Mouse (Mus musculus) forebrain, postnatal 0 days (tissue): Measurements from ENCODE around the gene Wbp4. TPM values are rescaled to one million over a fixed set of nuclear protein-coding genes. Genes with fewer than 3 reads are reported as not detected.
"Not testable (repeated sequence)": the region's sequence is repeated elsewhere in the genome, so short reads cannot be mapped to it uniquely, and the experiment has no call there.

Experiments
- ATAC-seq: fragments of 200-750 bp; cut with Nextera tagmentation; 2 replicates; pipeline ENCODE4 v1.8.0; 2017; ENCODE audit warnings: mild to moderate bottlenecking, moderate library complexity
- DNase-seq: peaks from one replicate; pipeline ENCODE4 v3.0.0-alpha.2; 2015
- H3K27ac ChIP-seq: fragments of 300-500 bp; sonication (generic); 2 replicates; pipeline ENCODE4 v1.5.1; 2014; ENCODE audit warnings: low read depth, mild to moderate bottlenecking, antibody characterized with exemption, low read length, moderate library complexity, mixed read lengths
- H3K27me3 ChIP-seq: fragments of 300-500 bp; sonication (generic); 2 replicates; pipeline ENCODE4 v1.6.1; 2014; ENCODE audit warnings: mild to moderate bottlenecking, low read length, mixed read lengths; ENCODE audit not compliant: insufficient read depth
- H3K36me3 ChIP-seq: fragments of 300-500 bp; sonication (generic); 2 replicates; pipeline ENCODE4 v1.6.1; 2014; ENCODE audit warnings: mild to moderate bottlenecking, moderate library complexity; ENCODE audit not compliant: insufficient read depth
- H3K4me1 ChIP-seq: fragments of 300-500 bp; sonication (generic); 2 replicates; pipeline ENCODE4 v1.6.1; 2014; ENCODE audit warnings: antibody characterized with exemption; ENCODE audit not compliant: insufficient read depth
- H3K4me2 ChIP-seq: fragments of 300-500 bp; sonication (generic); 2 replicates; pipeline ENCODE4 v1.6.1; 2014; ENCODE audit warnings: low read depth, mild to moderate bottlenecking, moderate library complexity
- H3K4me3 ChIP-seq: fragments of 300-500 bp; sonication (generic); 2 replicates; pipeline ENCODE4 v1.5.1; 2014; ENCODE audit warnings: low read depth, low read length, mixed read lengths
- H3K9ac ChIP-seq: fragments of 300-500 bp; sonication (generic); 2 replicates; pipeline ENCODE4 v1.6.1; 2014; ENCODE audit warnings: mild to moderate bottlenecking
- H3K9me3 ChIP-seq: fragments of 300-500 bp; sonication (generic); 2 replicates; pipeline ENCODE4 v1.6.1; 2016; ENCODE audit warnings: low read length
- CTCF ChIP-seq: sonication (generic); IDR thresholded peaks from 2 replicates; pipeline ENCODE4 v1.5.1; 2016; ENCODE audit warnings: antibody characterized with exemption, control low read depth, low read depth
- whole genome bisulfite sequencing: fragments of 180-500 bp; shearing (Covaris S2); extraction: QIAGEN DNeasy Blood & Tissue Kit; methylation state at CpG from one replicate; pipeline ENCODE4 v1.1.7; 2014; 5-methylcytosine and 5-hydroxymethylcytosine counted together
- polyA plus RNA-seq: library from polyadenylated mRNA; unstranded; fragments of >200 nt; fragmentation: Nextera tagmentation; extraction: Ambion mirVana; gene quantifications from 2 replicates; pipeline ENCODE4 v1.2.1, GENCODE M21; 2015
- total RNA-seq: library from RNA; depleted of rRNA; stranded (reverse); fragments of >200 nt; gene quantifications from 2 replicates; pipeline ENCODE4 v1.2.3, GENCODE M21; 2014

Gene Wbp4
- total and polyA plus RNA-seq, 2 experiments from 2014 or later = 44.8 to 50.6 TPM

GRCm38 (mm10) chr14:79445055-79445620 is 36.2 kb downstream of the Wbp4 start:
- no peaks in the 10 kb centered on the region for H3K27me3 ChIP-seq
- H3K9ac ChIP-seq = peak overlapping the region; percentile 34
- no peaks in the 10 kb centered on the region for H3K36me3 ChIP-seq
- H3K9me3 ChIP-seq = no peaks in the 10 kb centered on the region
- H3K27ac ChIP-seq = peak overlapping the region; percentile 85
- peak overlapping the region; percentile 27 for H3K4me3 ChIP-seq
- peak; percentile 85 for DNase-seq
- peak overlapping the region; percentile 53 for H3K4me2 ChIP-seq
- no peak for TF ChIP-seq CTCF
- H3K4me1 ChIP-seq = peaks cover 3% of the 10 kb centered on the region
- WGBS = 5% methylated on average over 16 of the region's 16 CpGs
- ATAC-seq = peak; percentile 94

GRCm38 (mm10) chr14:79444601-79445000 is 36.7 kb downstream of the Wbp4 start:
- Histone ChIP-seq H3K4me3 (peak overlapping the region; percentile 27), H3K9ac (peak overlapping the region; percentile 34), H3K27me3 (no peaks in the 10 kb centered on the region), H3K4me2 (peak overlapping the region; percentile 53), H3K27ac (peak overlapping the region; percentile 85; the same call in 1 of the 2 replicates), H3K4me1 (peaks cover 3% of the 10 kb centered on the region), H3K36me3 (no peaks in the 10 kb centered on the region), H3K9me3 (no peaks in the 10 kb centered on the region)
- DNase-seq (no peak), ATAC-seq (peak; percentile 12; the same call in 1 of the 2 replicates)
- TF ChIP-seq CTCF = no peak
- WGBS = 63% methylated on average over 9 of the region's 9 CpGs

GRCm38 (mm10) chr14:79441441-79441840 is 39.9 kb downstream of the Wbp4 start:
- DNase-seq (no peak), ATAC-seq (no peak)
- H3K27ac ChIP-seq = no peak overlapping the region
- WGBS = 87% methylated on average over 5 of the region's 5 CpGs
- H3K36me3 ChIP-seq = no peaks in the 10 kb centered on the region
- H3K4me2 ChIP-seq = no peak overlapping the region
- TF ChIP-seq CTCF = no peak
- H3K9ac ChIP-seq = no peak overlapping the region
- no peak overlapping the region for H3K4me3 ChIP-seq
- H3K27me3 ChIP-seq = no peaks in the 10 kb centered on the region
- peaks cover 3% of the 10 kb centered on the region for H3K4me1 ChIP-seq
- H3K9me3 ChIP-seq = no peaks in the 10 kb centered on the region

- H3K4me1 ChIP-seq = peaks cover 3% of the 10 kb centered on the region
- no peak overlapping the region for H3K9ac ChIP-seq
- no peak overlapping the region for H3K4me2 ChIP-seq
- no peaks in the 10 kb centered on the region for H3K36me3 ChIP-seq
- DNase-seq (no peak), ATAC-seq (no peak)
- H3K4me3 ChIP-seq = no peak overlapping the region
- 88% methylated on average over 2 of the region's 2 CpGs for WGBS
- no peak overlapping the region for H3K27ac ChIP-seq
- no peaks in the 10 kb centered on the region for H3K9me3 ChIP-seq
- no peak for TF ChIP-seq CTCF
- no peaks in the 10 kb centered on the region for H3K27me3 ChIP-seq
Measured at GRCm38 (mm10) chr14:79440655-79441054, 40.7 kb downstream of the Wbp4 start.

GRCm38 (mm10) chr14:79434068-79434467 is 47.3 kb downstream of the Wbp4 start:
- Histone ChIP-seq H3K4me3 (no peak overlapping the region), H3K36me3 (no peaks in the 10 kb centered on the region), H3K27ac (no peak overlapping the region), H3K27me3 (no peaks in the 10 kb centered on the region), H3K4me1 (no peaks in the 10 kb centered on the region), H3K9ac (no peak overlapping the region), H3K9me3 (no peaks in the 10 kb centered on the region), H3K4me2 (no peak overlapping the region)
- 90% methylated on average over 1 of the region's 1 CpGs for WGBS
- ATAC-seq (no peak), DNase-seq (no peak)
- no peak for TF ChIP-seq CTCF

- DNase-seq, H3K36me3 ChIP-seq, H3K27me3 ChIP-seq, H3K4me1 ChIP-seq, H3K9me3 ChIP-seq: not testable (repeated sequence)
- peak; percentile 58 for ATAC-seq
- H3K4me2 ChIP-seq = peak overlapping the region; percentile 48
- 68% methylated on average over 4 of the region's 59 CpGs for WGBS
- peak overlapping the region; percentile 83 for H3K27ac ChIP-seq
- H3K9ac ChIP-seq = peak overlapping the region; percentile 74
- peak overlapping the region; percentile 54 for H3K4me3 ChIP-seq
Measured at GRCm38 (mm10) chr14:79426730-79427365, 54.5 kb downstream of the Wbp4 start.

GRCm38 (mm10) chr14:79425979-79426729 is 55.2 kb downstream of the Wbp4 start, which contains the start of gene Kbtbd7:
TSS of gene Kbtbd7 (plus strand) at chr14:79426511.
- TF ChIP-seq CTCF = no peak

More at GRCm38 (mm10) chr14:79425979-79426729, 55.2 kb downstream of the Wbp4 start, which contains the start of gene Kbtbd7:
- peak; percentile 95 for DNase-seq
- Histone ChIP-seq H3K4me1 (no peaks in the 10 kb centered on the region), H3K36me3 (0 out of 2 replicates have a peak, but pooled peaks cover under 1% of the 10 kb centered on the region), H3K9ac (peak within 1 kb of the TSS; percentile 74), H3K27ac (peak within 1 kb of the TSS; percentile 83), H3K4me2 (peak within 1 kb of the TSS; percentile 48), H3K27me3 (no peaks in the 10 kb centered on the region), H3K4me3 (peak within 1 kb of the TSS; percentile 54), H3K9me3 (no peaks in the 10 kb centered on the region)
- WGBS = 3% methylated on average over 44 of the region's 44 CpGs
- peak; percentile 100 for ATAC-seq
